Mouse (Mus musculus) CH12.LX (cell line): ENCODE results near the gene Pheta1. TPM values are rescaled to one million over a fixed set of nuclear protein-coding genes. Genes with fewer than 3 reads are reported as not detected.

Experiments used
- DNase-seq: peaks from one replicate; pipeline ENCODE4 v3.0.0-alpha.2; 2013; ENCODE audit errors: extremely low read depth
- H3K27ac ChIP-seq: 2 replicates; pipeline ENCODE4 v1.5.1; 2012; ENCODE audit warnings: low read depth, mild to moderate bottlenecking, control low read depth, moderate library complexity; ENCODE audit not compliant: insufficient read depth
- H3K27me3 ChIP-seq: replicated peaks from 2 replicates; pipeline ENCODE3; 2012; ENCODE audit warnings: inconsistent platforms
- H3K36me3 ChIP-seq, 2 experiments: replicated peaks in 1 of 2; 2 replicates each; pipeline versions ENCODE3 to v1.6.1; 2012; ENCODE audit warnings: inconsistent platforms in 1 of 2, low read length in 1 of 2, mild to moderate bottlenecking in 1 of 2, mixed read lengths in 1 of 2, moderate library complexity in 1 of 2; ENCODE audit not compliant: control insufficient read depth in 1 of 2, insufficient read depth in 1 of 2
- H3K4me1 ChIP-seq, 2 experiments: 2 replicates each; pipeline ENCODE4 v1.6.1; 2012; ENCODE audit warnings: inconsistent platforms in 1 of 2, moderate library complexity in 1 of 2; ENCODE audit not compliant: insufficient read depth in 2 of 2, control insufficient read depth in 1 of 2
- H3K4me2 ChIP-seq: 2 replicates; pipeline ENCODE4 v1.6.1; 2012; ENCODE audit warnings: low read depth, mild to moderate bottlenecking, control low read depth; ENCODE audit not compliant: poor library complexity, insufficient read depth, severe bottlenecking
- H3K4me3 ChIP-seq, 3 experiments: fragments of 150-350 bp in 1 of 3; sonication (generic) in 1 of 3; replicated peaks in 1 of 3; 2 replicates each; pipeline versions ENCODE3 to v1.5.1; 2011 to 2012; ENCODE audit warnings: low read depth in 2 of 3, low read length in 2 of 3, mild to moderate bottlenecking in 2 of 3, moderate library complexity in 2 of 3, control low read depth in 1 of 3, improper control_type of control experiment in 1 of 3, inconsistent platforms in 1 of 3, mixed read lengths in 1 of 3; ENCODE audit not compliant: poor library complexity in 1 of 3
- H3K79me2 ChIP-seq: replicated peaks from 2 replicates; pipeline ENCODE4 v1.6.1; 2012; ENCODE audit warnings: mild to moderate bottlenecking, moderate library complexity; ENCODE audit not compliant: control insufficient read depth, poor library complexity, insufficient read depth, severe bottlenecking; ENCODE audit errors: extremely low read depth
- H3K9ac ChIP-seq: 2 replicates; pipeline ENCODE4 v1.6.1; 2012; ENCODE audit warnings: low read depth, mild to moderate bottlenecking, control low read depth, moderate library complexity; ENCODE audit not compliant: insufficient read depth
- H3K9me3 ChIP-seq: replicated peaks from 2 replicates; pipeline ENCODE3; 2012; ENCODE audit warnings: low read length, inconsistent platforms, mixed read lengths
- JUND ChIP-seq: conservative IDR thresholded peaks from 2 replicates; pipeline ENCODE4 v1.6.1; 2011; ENCODE audit warnings: low read depth, low read length, improper control_type of control experiment
- SMC3 ChIP-seq: IDR thresholded peaks from 2 replicates; pipeline ENCODE4 v1.6.1; 2011; ENCODE audit warnings: low read depth, low read length, improper control_type of control experiment
- dilution Hi-C: fragments of 300-500 bp; cut with MboI; formaldehyde crosslinking; loops from 2 replicates; pipeline ENCODE4 v1.14.3; 2020; ENCODE audit warnings: low sequenced_read_pairs; ENCODE audit not compliant: extremely low pct_unique_long_range_greater_than_20kb, extremely low pct_ligation_motif_present
- in situ Hi-C: fragments of 300-500 bp; cut with MboI; formaldehyde crosslinking; loops from 3 replicates; pipeline ENCODE4 v1.14.3; 2019; ENCODE audit warnings: low sequenced_read_pairs, low pct_ligation_motif_present, low pct_unique_long_range_greater_than_20kb, mixed read lengths
- polyA plus RNA-seq: library from polyadenylated mRNA; unstranded; fragments of >175 nt; gene quantifications from 2 replicates; pipeline ENCODE4 v1.2.1, GENCODE M21; 2012; ENCODE audit warnings: low read depth; ENCODE audit not compliant: insufficient read length
- total RNA-seq, 2 experiments: library from RNA; depleted of rRNA; stranded (reverse); fragments of 300-350 nt in 1 of 2; fragments of >200 nt in 1 of 2; gene quantifications; 2 replicates each; pipeline ENCODE4 v1.2.3; 2012 to 2014

The Pheta1 gene
- total and polyA plus RNA-seq, 3 experiments: 1.4 to 4.5 (median 2.0) TPM

DNA sequence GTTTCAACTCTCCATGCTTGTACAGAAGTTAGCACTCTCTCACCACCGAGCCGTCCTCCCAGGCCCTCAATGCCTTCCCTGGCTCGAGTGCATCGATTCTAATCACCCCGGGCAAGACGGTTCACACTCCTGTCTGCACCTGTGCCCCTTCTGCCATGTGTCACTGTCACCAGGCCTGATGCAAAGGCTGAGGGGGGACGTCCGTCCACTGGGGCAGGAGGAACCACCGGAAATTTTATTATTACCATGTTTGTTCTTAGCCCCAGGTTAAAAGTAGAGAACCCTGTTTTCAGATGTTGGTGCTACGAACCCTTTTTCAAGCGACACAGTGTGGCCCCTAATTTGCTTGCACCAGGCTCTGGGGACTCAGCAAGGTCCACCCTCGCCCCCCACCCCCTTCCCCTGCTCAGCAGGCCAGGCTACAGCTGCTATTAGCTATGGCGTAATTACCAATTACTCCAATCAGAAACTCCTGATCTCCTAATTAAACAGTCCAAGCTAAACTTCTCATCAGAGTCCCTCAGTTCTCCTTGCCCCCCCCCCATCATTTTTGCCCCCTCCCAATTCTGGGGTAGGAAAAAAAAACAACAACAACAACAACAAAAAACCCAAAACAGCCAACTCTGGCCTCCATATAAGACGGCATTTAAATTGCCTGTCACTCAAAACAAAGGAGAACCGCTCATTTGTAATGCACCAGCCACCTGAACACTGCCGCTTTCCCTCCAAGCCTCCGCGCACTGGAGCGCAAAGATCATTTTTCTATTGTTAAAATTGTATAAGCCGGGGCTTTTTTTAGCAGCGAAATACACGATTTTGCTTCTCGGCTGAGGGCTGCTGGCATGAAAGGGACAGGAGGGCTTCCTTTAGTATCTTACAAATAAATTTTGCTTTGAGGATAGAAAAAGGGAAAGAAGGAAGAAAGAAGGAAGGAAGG, 54.3 kb downstream of the Pheta1 start:
- no peak for DNase-seq
- Histone ChIP-seq H3K4me1 (peaks cover 11 to 21% of the 10 kb centered on the region in 2 experiments), H3K9ac (no peak overlapping the region), H3K27ac (no peak overlapping the region), H3K36me3 (no peaks in the 10 kb centered on the region), H3K9me3 (no peaks in the 10 kb centered on the region), H3K79me2 (no peaks in the 10 kb centered on the region), H3K4me2 (peak overlapping the region; percentile 49), H3K4me3 (no peak overlapping the region), H3K27me3 (peaks cover 75% of the 10 kb centered on the region)
- dilution Hi-C loops: no loop called here
- in situ Hi-C loops: no loop called here
- TF ChIP-seq JUND: no peak
- TF ChIP-seq SMC3: no peak

Other genes with a start within 250 kb of the Pheta1 start
- 2.9 and 4.1 TPM in 2 replicates for gene Acad12, start 230.0 kb upstream of the Pheta1 start, total RNA-seq (2012; rRNA removed)
- gene Acad12, start 230.0 kb upstream of the Pheta1 start, total RNA-seq (2014; rRNA removed): 2.3 and 3.0 TPM in 2 replicates
- 1.9 and 2.7 TPM in 2 replicates for gene Acad12, start 230.0 kb upstream of the Pheta1 start, polyA plus RNA-seq
- 2.2 and 4.2 TPM in 2 replicates for gene Acad10, start 188.5 kb upstream of the Pheta1 start, total RNA-seq (2012; rRNA removed)
- gene Acad10, start 188.5 kb upstream of the Pheta1 start, total RNA-seq (2014; rRNA removed): 2.4 and 2.7 TPM in 2 replicates
- 2.1 and 2.7 TPM in 2 replicates for gene Acad10, start 188.5 kb upstream of the Pheta1 start, polyA plus RNA-seq
- gene Brap, start 188.4 kb upstream of the Pheta1 start, total RNA-seq (2012; rRNA removed): 23.7 and 27.4 TPM in 2 replicates
- gene Brap, start 188.4 kb upstream of the Pheta1 start, total RNA-seq (2014; rRNA removed): 29.0 and 33.3 TPM in 2 replicates
- 28.0 and 29.8 TPM in 2 replicates for gene Brap, start 188.4 kb upstream of the Pheta1 start, polyA plus RNA-seq
- gene Atxn2, start 137.6 kb upstream of the Pheta1 start, total RNA-seq (2012; rRNA removed): 8.3 and 8.5 TPM in 2 replicates
- gene Atxn2, start 137.6 kb upstream of the Pheta1 start, total RNA-seq (2014; rRNA removed): 5.9 and 7.7 TPM in 2 replicates
- 40.5 and 58.4 TPM in 2 replicates for gene Atxn2, start 137.6 kb upstream of the Pheta1 start, polyA plus RNA-seq
- 27.8 and 35.4 TPM in 2 replicates for gene Sh2b3, start 11.3 kb upstream of the Pheta1 start, total RNA-seq (2012; rRNA removed)
- gene Sh2b3, start 11.3 kb upstream of the Pheta1 start, total RNA-seq (2014; rRNA removed): 21.3 and 22.8 TPM in 2 replicates
- 32.4 and 38.3 TPM in 2 replicates for gene Sh2b3, start 11.3 kb upstream of the Pheta1 start, polyA plus RNA-seq
- gene Cux2, start 201.1 kb downstream of the Pheta1 start, total RNA-seq (2012; rRNA removed): 0.17 TPM in 1 of 2 replicates, not detected in the other
- not detected in 2 replicates for gene Cux2, start 201.1 kb downstream of the Pheta1 start, total RNA-seq (2014; rRNA removed)
- gene Cux2, start 201.1 kb downstream of the Pheta1 start, polyA plus RNA-seq: not detected in 2 replicates